Mouse (Mus musculus) intestine, embryonic 14.5 days (tissue): ENCODE data around the gene Tdgf1. TPM values are rescaled to one million over a fixed set of nuclear protein-coding genes. Genes with fewer than 3 reads are reported as not detected.

ENCODE experiments used
- ATAC-seq: fragments of 200-750 bp; cut with Nextera tagmentation; replicated peaks from 2 replicates; pipeline ENCODE4 v1.8.0; 2017; ENCODE audit warnings: low read depth, moderate number of reproducible peaks, moderate TSS enrichment, moderate library complexity; ENCODE audit not compliant: low FRiP score, low TSS enrichment
- DNase-seq: peaks from one replicate; pipeline ENCODE4 v3.0.0-alpha.2; 2018; ENCODE audit warnings: low spot score
- H3K27ac ChIP-seq: fragments of 300-500 bp; sonication (generic); 2 replicates; pipeline ENCODE4 v1.5.1; 2014; ENCODE audit warnings: low read depth, mild to moderate bottlenecking, control low read depth
- H3K27me3 ChIP-seq: fragments of 300-500 bp; sonication (generic); replicated peaks from 2 replicates; pipeline ENCODE4 v1.6.1; 2014; ENCODE audit warnings: low read length, control low read depth; ENCODE audit not compliant: control insufficient read depth, insufficient read depth
- H3K36me3 ChIP-seq: fragments of 300-500 bp; sonication (generic); 2 replicates; pipeline ENCODE4 v1.6.1; 2014; ENCODE audit warnings: low read length, control low read depth; ENCODE audit not compliant: control insufficient read depth, insufficient read depth
- H3K4me1 ChIP-seq: fragments of 300-500 bp; sonication (generic); replicated peaks from 2 replicates; pipeline ENCODE4 v1.6.1; 2014; ENCODE audit warnings: low read length, control low read depth, mixed read lengths; ENCODE audit not compliant: control insufficient read depth, insufficient read depth
- H3K4me2 ChIP-seq: fragments of 300-500 bp; sonication (generic); 2 replicates; pipeline ENCODE4 v1.6.1; 2014; ENCODE audit warnings: low read length
- H3K4me3 ChIP-seq: fragments of 300-500 bp; sonication (generic); 2 replicates; pipeline ENCODE4 v1.5.1; 2014; ENCODE audit warnings: low read depth, low read length, control low read depth, mixed read lengths
- H3K9ac ChIP-seq: fragments of 300-500 bp; sonication (generic); 2 replicates; pipeline ENCODE4 v1.6.1; 2014; ENCODE audit warnings: mild to moderate bottlenecking, low read length
- H3K9me3 ChIP-seq: fragments of 300-500 bp; sonication (generic); 2 replicates; pipeline ENCODE4 v1.6.1; 2016; ENCODE audit warnings: low read length, control low read depth; ENCODE audit not compliant: control insufficient read depth
- WGBS: fragments of 180-500 bp; shearing (Covaris S2); extraction: QIAGEN DNeasy Blood & Tissue Kit; methylation state at CpG from one replicate; pipeline ENCODE4 v1.1.7; 2014; 5-methylcytosine and 5-hydroxymethylcytosine counted together
- polyA plus RNA-seq: library from polyadenylated mRNA; unstranded; fragments of >200 nt; fragmentation: Nextera tagmentation; extraction: Ambion mirVana; gene quantifications from 2 replicates; pipeline ENCODE4 v1.2.1, GENCODE M21; 2014

Gene Tdgf1
- polyA plus RNA-seq, 1 experiment from 2014 or later = not detected

DNA sequence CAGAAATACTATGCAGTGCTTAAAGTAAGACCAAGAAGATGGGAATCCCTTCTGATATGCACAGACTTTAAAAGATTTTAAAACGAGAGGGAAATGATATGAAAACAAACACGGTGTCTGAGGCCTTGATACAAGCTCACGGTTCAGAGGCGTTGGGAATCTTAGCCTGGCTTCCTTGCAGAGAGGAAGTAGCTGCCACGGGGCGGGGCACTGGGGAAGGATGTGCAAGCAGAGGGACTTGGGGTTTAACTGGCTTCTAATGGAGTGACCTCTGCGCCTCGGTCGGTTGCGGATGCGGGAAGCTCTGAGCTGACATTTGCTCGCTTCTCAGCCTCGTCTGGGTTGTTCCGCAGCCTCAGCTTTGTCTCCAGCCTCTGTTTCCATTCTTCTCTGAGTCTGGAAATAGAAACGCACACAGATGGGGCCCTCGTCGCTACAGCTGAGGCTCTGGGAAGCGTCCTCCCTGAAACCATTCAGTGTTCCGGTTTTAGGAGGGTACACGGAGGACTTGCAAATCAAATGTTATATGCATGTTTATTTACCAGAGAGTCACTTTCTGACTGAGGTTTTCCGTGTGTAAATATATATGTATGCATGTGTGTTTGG lies 31.2 kb downstream of the Tdgf1 start:
- H3K27ac ChIP-seq = no peak overlapping the region
- H3K36me3 ChIP-seq = no peaks in the 10 kb centered on the region
- WGBS = 55% methylated on average over 21 of the region's 21 CpGs
- no peak overlapping the region for H3K4me3 ChIP-seq
- no peak overlapping the region for H3K9ac ChIP-seq
- no peaks in the 10 kb centered on the region for H3K9me3 ChIP-seq
- H3K4me1 ChIP-seq = no peaks in the 10 kb centered on the region
- ATAC-seq = no peak
- H3K27me3 ChIP-seq = no peaks in the 10 kb centered on the region
- H3K4me2 ChIP-seq = no peak overlapping the region
- DNase-seq = no peak

DNA sequence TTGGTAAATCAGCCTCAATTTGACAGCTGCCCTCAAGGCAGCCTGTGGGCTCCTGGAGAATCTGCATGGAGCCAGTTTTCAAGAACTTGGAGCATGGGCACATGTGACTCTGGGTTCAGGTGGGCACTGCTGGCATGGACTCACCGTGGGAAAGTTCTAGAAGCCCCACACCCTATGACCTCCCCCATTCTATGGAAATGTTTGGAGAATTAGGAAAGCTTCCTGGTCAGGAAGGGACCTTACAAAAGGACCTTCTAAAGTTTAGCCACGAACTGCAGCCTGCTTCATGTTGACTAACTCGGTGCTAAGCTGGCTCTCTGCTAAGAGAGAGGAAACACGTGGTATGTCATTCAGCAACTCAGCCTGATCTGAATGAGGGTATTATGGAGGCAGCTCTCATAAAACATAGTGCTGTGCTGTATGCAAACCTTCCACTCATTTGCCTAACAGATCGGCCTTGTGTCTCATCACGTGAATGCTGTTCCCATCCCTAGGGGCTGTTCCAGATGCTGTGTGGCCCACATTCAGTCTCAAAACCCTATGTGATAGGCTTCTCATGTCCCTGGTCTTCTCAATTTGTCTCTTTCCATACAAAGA lies 36.5 kb downstream of the Tdgf1 start:
- ATAC-seq = no peak

DNA sequence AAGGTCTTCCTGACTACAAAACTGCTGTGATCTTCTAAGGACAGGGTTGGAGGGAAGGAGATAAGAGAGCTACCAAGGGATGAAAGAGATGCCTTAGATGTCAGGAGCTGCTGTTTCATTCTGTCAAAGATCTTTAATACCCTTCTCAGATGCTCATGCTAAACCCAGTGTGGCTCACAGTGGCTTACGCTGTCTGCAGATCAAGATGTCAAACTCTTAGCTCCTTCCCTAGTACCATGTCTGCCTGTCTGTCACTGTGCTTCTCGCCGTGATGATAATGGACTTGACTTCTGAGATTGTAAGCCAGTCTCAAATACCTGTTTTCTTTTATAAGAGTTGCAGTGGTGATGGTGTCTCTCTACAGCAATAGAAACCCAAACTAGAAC lies 37.3 kb downstream of the Tdgf1 start:
- Histone ChIP-seq H3K4me3 (no peak overlapping the region), H3K9ac (no peak overlapping the region), H3K4me1 (no peaks in the 10 kb centered on the region), H3K27ac (no peak overlapping the region), H3K27me3 (no peaks in the 10 kb centered on the region), H3K36me3 (no peaks in the 10 kb centered on the region), H3K4me2 (no peak overlapping the region), H3K9me3 (no peaks in the 10 kb centered on the region)
- WGBS = 98% methylated on average over 3 of the region's 3 CpGs
- no peak for DNase-seq
- no peak for ATAC-seq

More for the DNA sequence above, 36.5 kb downstream of the Tdgf1 start:
- Histone ChIP-seq H3K4me1 (no peaks in the 10 kb centered on the region), H3K36me3 (no peaks in the 10 kb centered on the region), H3K4me2 (no peak overlapping the region), H3K27ac (no peak overlapping the region), H3K9ac (no peak overlapping the region), H3K4me3 (no peak overlapping the region), H3K27me3 (no peaks in the 10 kb centered on the region), H3K9me3 (no peaks in the 10 kb centered on the region)
- WGBS = 70% methylated on average over 6 of the region's 6 CpGs
- no peak for DNase-seq

DNA sequence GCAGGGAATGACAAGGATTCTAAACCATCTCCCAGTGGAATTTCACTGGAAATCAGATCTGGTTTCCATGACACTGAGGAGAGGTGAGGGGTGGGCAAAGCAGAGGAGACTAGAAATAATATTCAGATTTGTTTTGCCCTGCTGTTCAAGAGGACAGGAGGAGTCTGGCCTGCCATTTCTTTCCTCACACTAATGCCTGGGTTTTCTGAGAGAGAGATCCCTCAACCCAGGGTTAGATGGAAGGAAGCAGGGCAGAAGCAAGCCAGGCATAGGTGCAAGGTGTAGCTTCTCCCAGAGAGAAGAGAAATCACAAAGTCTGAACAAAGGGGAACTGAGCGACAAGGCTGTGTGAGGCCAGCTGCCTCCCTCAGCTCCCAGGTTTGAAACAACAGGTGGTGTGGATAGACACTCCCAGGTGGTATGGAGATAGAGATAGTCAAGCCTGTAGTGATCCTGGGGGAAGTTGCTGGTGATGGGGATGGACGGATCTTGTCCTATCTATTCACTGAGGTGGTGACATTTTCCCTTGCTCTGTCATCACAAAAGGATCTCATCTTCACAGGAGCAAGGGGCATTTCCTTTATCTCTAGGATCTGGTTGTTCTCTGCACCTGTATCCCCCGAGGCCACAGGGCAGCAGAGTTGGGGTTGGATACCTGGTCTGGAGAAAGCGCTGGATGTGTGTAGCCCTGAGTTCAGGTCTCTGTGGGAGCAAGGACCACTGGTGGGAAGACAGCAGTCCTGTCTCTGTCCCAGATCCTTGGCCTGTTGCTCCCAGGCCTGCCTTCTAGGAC lies 37.9 kb downstream of the Tdgf1 start:
- 83% methylated on average over 4 of the region's 4 CpGs for WGBS
- no peaks in the 10 kb centered on the region for H3K4me1 ChIP-seq
- DNase-seq (no peak), ATAC-seq (no peak)
- H3K36me3 ChIP-seq = no peaks in the 10 kb centered on the region
- H3K4me2 ChIP-seq = no peak overlapping the region
- no peaks in the 10 kb centered on the region for H3K27me3 ChIP-seq
- H3K27ac ChIP-seq = no peak overlapping the region
- no peak overlapping the region for H3K4me3 ChIP-seq
- no peak overlapping the region for H3K9ac ChIP-seq
- H3K9me3 ChIP-seq = no peaks in the 10 kb centered on the region

DNA sequence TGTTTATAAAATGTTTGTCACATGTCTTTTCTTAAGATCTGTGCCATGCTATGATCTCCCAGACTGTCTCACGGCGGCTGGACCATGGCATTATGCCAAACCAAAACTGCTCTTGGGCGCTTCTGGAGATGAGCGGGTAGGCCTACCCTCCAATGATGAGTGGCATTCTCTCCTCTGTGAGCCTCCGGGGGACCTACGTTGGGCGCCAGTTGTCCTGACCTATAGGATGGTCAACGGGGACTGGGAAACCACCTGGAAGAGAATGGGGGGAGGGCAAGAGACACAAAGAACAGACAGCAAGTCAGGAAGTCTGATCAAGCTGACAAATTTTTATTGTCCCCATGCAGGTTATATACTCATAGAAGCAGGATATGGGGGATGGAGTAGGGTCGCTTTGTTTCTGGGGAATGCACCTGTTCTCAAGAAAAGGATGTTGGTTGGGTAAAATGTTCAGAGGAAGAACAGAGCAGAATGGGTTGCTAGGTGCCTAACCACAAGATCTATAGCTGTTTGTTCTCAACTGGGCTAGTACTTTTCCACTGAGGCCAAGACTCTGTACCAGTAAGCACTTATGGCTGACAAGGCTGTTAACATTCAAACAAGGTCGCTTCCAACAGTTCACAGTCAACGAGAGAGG lies 38.6 kb downstream of the Tdgf1 start:
- ATAC-seq (no peak), DNase-seq (no peak)
- Histone ChIP-seq H3K4me1 (no peaks in the 10 kb centered on the region), H3K4me3 (no peak overlapping the region), H3K9me3 (no peaks in the 10 kb centered on the region), H3K36me3 (no peaks in the 10 kb centered on the region), H3K27ac (no peak overlapping the region), H3K9ac (no peak overlapping the region), H3K4me2 (no peak overlapping the region), H3K27me3 (no peaks in the 10 kb centered on the region)
- WGBS = 91% methylated on average over 11 of the region's 11 CpGs

DNA sequence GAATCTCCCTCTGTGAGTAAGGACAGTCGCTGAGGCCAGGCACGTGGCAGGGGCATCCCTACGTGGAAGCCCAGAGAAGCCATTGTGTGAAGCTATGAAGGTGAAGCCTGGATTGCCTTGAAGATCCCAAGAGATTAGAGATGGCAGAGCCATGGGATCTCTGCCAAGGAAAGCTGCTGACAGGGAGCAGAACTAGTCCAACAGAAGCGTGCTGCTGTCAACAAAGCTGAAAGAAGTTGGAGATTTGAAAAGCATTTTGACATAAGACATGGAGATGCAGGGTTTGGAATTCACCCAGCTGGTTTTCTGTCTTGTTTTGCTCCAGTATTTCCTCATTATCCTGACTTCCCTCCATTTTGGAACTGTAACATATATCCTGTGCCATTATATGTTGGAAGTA lies 43.7 kb downstream of the Tdgf1 start:
- no peak for ATAC-seq
- Histone ChIP-seq H3K9ac (no peak overlapping the region), H3K4me1 (no peaks in the 10 kb centered on the region), H3K27me3 (no peaks in the 10 kb centered on the region), H3K4me3 (no peak overlapping the region), H3K36me3 (no peaks in the 10 kb centered on the region), H3K4me2 (no peak overlapping the region), H3K9me3 (no peaks in the 10 kb centered on the region), H3K27ac (no peak overlapping the region)
- no peak for DNase-seq
- 81% methylated on average over 4 of the region's 4 CpGs for WGBS

DNA sequence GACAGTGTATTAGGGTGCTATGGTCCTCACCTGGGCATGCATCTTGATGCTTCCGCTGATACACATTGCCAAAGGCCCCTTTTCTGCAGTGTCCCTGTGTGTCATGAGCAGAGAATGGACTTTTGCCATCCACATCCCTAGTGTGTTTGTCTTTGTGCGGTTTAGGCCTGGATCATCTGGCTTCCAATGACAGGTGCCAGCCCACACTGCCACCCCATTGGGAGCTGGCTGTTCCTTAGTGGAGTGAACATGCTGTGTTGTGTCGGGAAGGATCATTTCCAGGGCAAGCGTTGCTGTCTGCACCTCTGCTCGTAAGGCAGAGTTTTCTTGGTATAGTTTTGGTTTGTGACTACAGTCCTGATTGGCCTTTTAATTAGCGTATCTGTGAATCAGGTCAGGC lies 44.8 kb downstream of the Tdgf1 start:
- DNase-seq (no peak), ATAC-seq (no peak)
- H3K9ac ChIP-seq = no peak overlapping the region
- H3K27ac ChIP-seq = no peak overlapping the region
- no peaks in the 10 kb centered on the region for H3K4me1 ChIP-seq
- no peaks in the 10 kb centered on the region for H3K27me3 ChIP-seq
- no peak overlapping the region for H3K4me2 ChIP-seq
- H3K4me3 ChIP-seq = no peak overlapping the region
- H3K36me3 ChIP-seq = no peaks in the 10 kb centered on the region
- 88% methylated on average over 6 of the region's 6 CpGs for WGBS
- no peaks in the 10 kb centered on the region for H3K9me3 ChIP-seq

DNA sequence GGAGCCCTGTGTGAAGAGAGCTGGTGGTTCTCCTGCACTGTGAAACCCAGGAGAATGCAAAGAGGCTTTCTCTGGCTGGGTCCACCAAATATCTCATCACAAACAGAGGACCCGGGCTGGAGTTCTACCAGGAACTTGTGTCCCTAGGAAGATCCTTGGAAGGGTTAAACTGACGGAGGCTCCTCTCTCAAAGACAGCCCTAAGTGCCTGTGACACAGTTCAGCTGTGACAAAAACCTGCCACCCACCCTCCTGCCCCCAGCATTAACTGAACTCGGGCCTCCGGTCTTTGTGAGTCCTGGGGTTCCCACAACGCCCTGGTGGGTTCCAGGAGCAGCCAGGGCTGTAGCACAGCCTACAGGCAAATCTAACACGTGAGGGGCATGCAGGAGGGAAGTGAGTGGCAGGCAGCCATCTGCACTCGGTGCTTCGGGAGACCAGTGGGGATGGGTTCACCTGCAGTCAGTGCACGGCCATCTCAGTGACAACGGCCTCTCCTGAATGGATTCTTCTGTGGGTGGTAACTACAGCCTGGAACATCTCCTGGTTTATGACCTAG lies 46.4 kb downstream of the Tdgf1 start:
- Histone ChIP-seq H3K27ac (no peak overlapping the region), H3K36me3 (no peaks in the 10 kb centered on the region), H3K4me2 (no peak overlapping the region), H3K4me1 (no peaks in the 10 kb centered on the region), H3K9me3 (no peaks in the 10 kb centered on the region), H3K9ac (no peak overlapping the region), H3K27me3 (no peaks in the 10 kb centered on the region), H3K4me3 (no peak overlapping the region)
- ATAC-seq (no peak), DNase-seq (no peak)
- 56% methylated on average over 10 of the region's 10 CpGs for WGBS
